Comparison of ENCODE assay signal across 9 mouse cellular contexts in the genomic region with DNA sequence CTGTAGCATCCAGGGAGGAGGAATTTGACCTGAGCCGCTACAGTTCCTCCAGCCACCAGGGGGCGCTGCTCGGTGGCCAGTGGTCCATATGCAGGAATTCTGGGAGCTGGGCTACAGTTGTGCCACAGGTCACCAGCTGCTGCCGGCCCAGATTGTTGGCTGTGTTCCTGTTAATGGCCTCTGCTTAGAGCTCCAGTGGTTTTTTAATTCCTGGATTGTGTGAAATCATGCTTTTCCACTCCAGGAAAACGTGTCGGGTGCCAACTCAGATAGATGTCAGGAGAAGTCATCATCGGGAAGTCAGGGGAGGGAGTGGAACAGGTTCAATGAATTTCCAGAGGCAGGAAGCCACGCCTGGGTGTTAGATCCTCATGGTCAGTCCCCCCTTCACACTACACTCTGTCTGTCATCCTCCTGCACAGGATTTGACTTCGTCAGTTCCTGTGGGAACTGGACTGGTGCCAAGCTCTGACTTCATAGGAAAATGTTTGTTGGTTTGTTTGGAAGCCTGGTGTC. TPM values are rescaled to one million over a fixed set of nuclear protein-coding genes. Genes with fewer than 3 reads are reported as not detected.
DNase-seq lines count a peak whose midpoint lies in the region; ATAC-seq and TF ChIP-seq lines count a peak whose summit lies in the region.
"Had no signal": no experiment of that assay in that cellular context is flagged by ENCODE, and none has a peak within 500 bp of the region (broad histone marks: within the 10 kb centered on the region; RNA-seq: fewer than 3 reads in every experiment).

No protein-coding gene starts in this region.

- H3K9me3 ChIP-seq in hindbrain, postnatal 0 days (ENCODE audit: low read length) = no peaks in the 10 kb centered on the region
- no peaks in the 10 kb centered on the region for H3K9me3 ChIP-seq in limb, embryonic 13.5 days
- H3K9me3 ChIP-seq in midbrain, postnatal 0 days (ENCODE audit: low read length) = no peaks in the 10 kb centered on the region
- H3K9me3 ChIP-seq: embryonic facial prominence, embryonic 12.5 days had no signal

- no peaks in the 10 kb centered on the region for H3K4me1 ChIP-seq in hindbrain, postnatal 0 days (ENCODE audit: insufficient read depth, low read length)
- peaks cover 10% of the 10 kb centered on the region for H3K4me1 ChIP-seq in limb, embryonic 13.5 days
- no peaks in the 10 kb centered on the region for H3K4me1 ChIP-seq in midbrain, postnatal 0 days (ENCODE audit: insufficient read depth, low read length)

- H3K27me3 ChIP-seq in hindbrain, postnatal 0 days (ENCODE audit: insufficient read depth, low read length) = no peaks in the 10 kb centered on the region
- no peaks in the 10 kb centered on the region for H3K27me3 ChIP-seq in limb, embryonic 13.5 days
- no peaks in the 10 kb centered on the region for H3K27me3 ChIP-seq in midbrain, postnatal 0 days (ENCODE audit: insufficient read depth, low read length)
- H3K27me3 ChIP-seq in splenic B cell, adult 2 months (ENCODE audit: control insufficient read depth, insufficient read depth, low read length, poor library complexity, severe bottlenecking) = no peaks in the 10 kb centered on the region
- H3K27me3 ChIP-seq: embryonic facial prominence, embryonic 12.5 days had no signal

- 23% methylated on average over 9 of the region's 9 CpGs for WGBS in hindbrain, postnatal 0 days
- WGBS in limb, embryonic 13.5 days = 26% methylated on average over 9 of the region's 9 CpGs
- 30% methylated on average over 9 of the region's 9 CpGs for WGBS in midbrain, postnatal 0 days

- no peaks in the 10 kb centered on the region; the same call in 1 of the 2 replicates for H3K36me3 ChIP-seq in hindbrain, postnatal 0 days (ENCODE audit: insufficient read depth, low read length)
- no peaks in the 10 kb centered on the region for H3K36me3 ChIP-seq in limb, embryonic 13.5 days
- peaks cover 34% of the 10 kb centered on the region for H3K36me3 ChIP-seq in midbrain, postnatal 0 days (ENCODE audit: insufficient read depth, low read length)
- no peaks in the 10 kb centered on the region for H3K36me3 ChIP-seq in splenic B cell, adult 2 months (ENCODE audit: control insufficient read depth, insufficient read depth, low read length, poor library complexity, severe bottlenecking)
- H3K36me3 ChIP-seq: embryonic facial prominence, embryonic 12.5 days had no signal

- peak; percentile 60 for DNase-seq in layer of hippocampus, adult 11-12 months (ENCODE audit: low spot score)
- no peak for DNase-seq in layer of hippocampus, adult 9-11 months
- DNase-seq in cerebellum, adult 18-20 months = peak; percentile 64 to 81
- DNase-seq in gastrocnemius, adult 8-10 months (ENCODE audit: low spot score in 2 of 2) = peak; percentile 38 to 50
- DNase-seq in hindbrain, postnatal 0 days (ENCODE audit: low spot score) = peak; percentile 79
- DNase-seq in midbrain, postnatal 0 days (ENCODE audit: low spot score) = peak; percentile 73
- peak; percentile 56 for DNase-seq in splenic B cell, adult 2 months (ENCODE audit: low read depth, low spot score)

- no peak overlapping the region for H3K4me3 ChIP-seq in hindbrain, postnatal 0 days (ENCODE audit: low read length)
- H3K4me3 ChIP-seq in limb, embryonic 13.5 days = peak overlapping the region; percentile 18; the same call in 1 of the 2 replicates
- no peak overlapping the region for H3K4me3 ChIP-seq in midbrain, postnatal 0 days (ENCODE audit: low read depth, low read length)
- H3K4me3 ChIP-seq: embryonic facial prominence, embryonic 12.5 days had no signal

- no peak overlapping the region for H3K9ac ChIP-seq in hindbrain, postnatal 0 days (replicated peaks; ENCODE audit: low read length)
- no peak overlapping the region for H3K9ac ChIP-seq in limb, embryonic 13.5 days
- H3K9ac ChIP-seq in midbrain, postnatal 0 days (replicated peaks; ENCODE audit: low read length, poor library complexity, severe bottlenecking) = no peak overlapping the region
- H3K9ac ChIP-seq: embryonic facial prominence, embryonic 12.5 days had no signal

- H3K4me2 ChIP-seq in hindbrain, postnatal 0 days (ENCODE audit: low read depth, low read length) = peak overlapping the region; percentile 37
- H3K4me2 ChIP-seq in limb, embryonic 13.5 days (replicated peaks) = peak overlapping the region; percentile 43
- no peak overlapping the region; the same call in 1 of the 2 replicates for H3K4me2 ChIP-seq in midbrain, postnatal 0 days (ENCODE audit: low read depth, low read length, poor library complexity, severe bottlenecking)
- H3K4me2 ChIP-seq: embryonic facial prominence, embryonic 12.5 days had no signal

- TF ChIP-seq CTCF in hindbrain, postnatal 0 days (IDR thresholded peaks at IDR 0.05; ENCODE audit: low read depth) = peak; percentile 94
- peak; percentile 91 for TF ChIP-seq CTCF in midbrain, postnatal 0 days (IDR thresholded peaks at IDR 0.05)

- H3K27ac ChIP-seq in hindbrain, postnatal 0 days = peak overlapping the region; percentile 64; the same call in 1 of the 2 replicates
- H3K27ac ChIP-seq in limb, embryonic 13.5 days = no peak overlapping the region
- peak overlapping the region; percentile 47; the same call in 1 of the 2 replicates for H3K27ac ChIP-seq in midbrain, postnatal 0 days (ENCODE audit: low read depth, low read length)
- H3K27ac ChIP-seq: embryonic facial prominence, embryonic 12.5 days had no signal

- peak; percentile 61; the same call in 1 of the 2 replicates for ATAC-seq in hindbrain, postnatal 0 days
- no peak; the same call in 1 of the 2 replicates for ATAC-seq in limb, embryonic 13.5 days (ENCODE audit: low FRiP score, low read depth)
- ATAC-seq in midbrain, postnatal 0 days (ENCODE audit: low FRiP score) = peak; percentile 41; the same call in 1 of the 2 replicates

RNA-seq across cellular contexts. Expression of a gene that starts 13.0 kb away (rescaled TPM):
- total RNA-seq in gastrocnemius, adult 8-10 months (2022) = 1 to 10 TPM; 7.8 to 9.4 (median 8.6) TPM
- total RNA-seq in hindbrain, postnatal 0 days (2014; rRNA removed) = 47.2 and 54.9 TPM in 2 replicates
- polyA plus RNA-seq in hindbrain, postnatal 0 days (2015; fragmentation: Nextera tagmentation; extraction: Ambion mirVana) = 17.6 and 18.0 TPM in 2 replicates
- polyA plus RNA-seq in limb, embryonic 13.5 days (2015; fragmentation: Nextera tagmentation; extraction: Ambion mirVana) = 15.2 and 15.7 TPM in 2 replicates
- 45.3 and 56.3 TPM in 2 replicates for total RNA-seq in midbrain, postnatal 0 days (2014; rRNA removed)
- polyA plus RNA-seq in midbrain, postnatal 0 days (2015; fragmentation: Nextera tagmentation; extraction: Ambion mirVana) = 19.3 and 20.6 TPM in 2 replicates

RNA-seq across cellular contexts. Expression of a gene that starts 39.1 kb away (rescaled TPM):
- total RNA-seq in gastrocnemius, adult 8-10 months (2022) = not detected
- 159 and 173 TPM in 2 replicates for total RNA-seq in hindbrain, postnatal 0 days (2014; rRNA removed)
- 73.8 and 81.3 TPM in 2 replicates for polyA plus RNA-seq in hindbrain, postnatal 0 days (2015; fragmentation: Nextera tagmentation; extraction: Ambion mirVana)
- 0.05 and 0.23 TPM in 2 replicates for polyA plus RNA-seq in limb, embryonic 13.5 days (2015; fragmentation: Nextera tagmentation; extraction: Ambion mirVana)
- total RNA-seq in midbrain, postnatal 0 days (2014; rRNA removed) = 175 and 176 TPM in 2 replicates
- 105 and 109 TPM in 2 replicates for polyA plus RNA-seq in midbrain, postnatal 0 days (2015; fragmentation: Nextera tagmentation; extraction: Ambion mirVana)

RNA-seq across cellular contexts. Expression of a gene that starts 48.8 kb away (rescaled TPM):
- not detected for total RNA-seq in gastrocnemius, adult 8-10 months (2022)
- total RNA-seq in hindbrain, postnatal 0 days (2014; rRNA removed) = 0.84 TPM in 1 of 2 replicates, not detected in the other
- polyA plus RNA-seq in hindbrain, postnatal 0 days (2015; fragmentation: Nextera tagmentation; extraction: Ambion mirVana) = 0.14 TPM in 1 of 2 replicates, not detected in the other
- not detected in 2 replicates for polyA plus RNA-seq in limb, embryonic 13.5 days (2015; fragmentation: Nextera tagmentation; extraction: Ambion mirVana)
- not detected in 2 replicates for total RNA-seq in midbrain, postnatal 0 days (2014; rRNA removed)
- 0.09 TPM in 1 of 2 replicates, not detected in the other for polyA plus RNA-seq in midbrain, postnatal 0 days (2015; fragmentation: Nextera tagmentation; extraction: Ambion mirVana)
- polyA plus RNA-seq: embryonic facial prominence, embryonic 12.5 days had no signal

RNA-seq across cellular contexts. Expression of a gene that starts 58.6 kb away (rescaled TPM):
- total RNA-seq in gastrocnemius, adult 8-10 months (2022) = 1 to 10 TPM; 6.3 to 9.8 (median 6.9) TPM
- total RNA-seq in hindbrain, postnatal 0 days (2014; rRNA removed) = 12.4 and 14.5 TPM in 2 replicates
- 9.7 and 11.6 TPM in 2 replicates for polyA plus RNA-seq in hindbrain, postnatal 0 days (2015; fragmentation: Nextera tagmentation; extraction: Ambion mirVana)
- 15.9 and 18.7 TPM in 2 replicates for polyA plus RNA-seq in limb, embryonic 13.5 days (2015; fragmentation: Nextera tagmentation; extraction: Ambion mirVana)
- total RNA-seq in midbrain, postnatal 0 days (2014; rRNA removed) = 14.0 and 14.3 TPM in 2 replicates
- 9.8 and 12.4 TPM in 2 replicates for polyA plus RNA-seq in midbrain, postnatal 0 days (2015; fragmentation: Nextera tagmentation; extraction: Ambion mirVana)

Comparison
In these comparisons a context has a peak if more than half of its experiments do, and no peak if none do; other contexts are left out.
1. RNA of a gene that starts 39.1 kb away (total RNA-seq): 175 to 176 TPM in midbrain, postnatal 0 days and 159 to 173 TPM in hindbrain, postnatal 0 days; not detected in gastrocnemius, adult 8-10 months; every median in the first group is over 100 times any median in the second.